Mouse (Mus musculus) MN1 (cell line): Measurements from ENCODE around the gene Amph.

Experiments
- DNase-seq: peaks from one replicate; pipeline ENCODE4 v3.0.0-alpha.2; 2016; ENCODE audit warnings: low spot score

Amph gene

GRCm38 (mm10) chr13:19143766-19144165, 195.8 kb downstream of the Amph start:
- no peak for DNase-seq

GRCm38 (mm10) chr13:19147468-19147867, 199.5 kb downstream of the Amph start:
- no peak for DNase-seq

GRCm38 (mm10) chr13:19149574-19149973, 201.6 kb downstream of the Amph start:
- no peak for DNase-seq

- no peak for DNase-seq
Observed at GRCm38 (mm10) chr13:19150438-19151301, 202.7 kb downstream of the Amph start.

GRCm38 (mm10) chr13:19152126-19152525, 204.1 kb downstream of the Amph start:
- DNase-seq = no peak

GRCm38 (mm10) chr13:19158484-19158883, 210.5 kb downstream of the Amph start:
- no peak for DNase-seq

GRCm38 (mm10) chr13:19160616-19161015, 212.6 kb downstream of the Amph start:
- no peak for DNase-seq

GRCm38 (mm10) chr13:19161111-19161510, 213.1 kb downstream of the Amph start:
- DNase-seq = no peak

- DNase-seq = no peak
Observed at GRCm38 (mm10) chr13:19162120-19162519, 214.1 kb downstream of the Amph start.

GRCm38 (mm10) chr13:19177662-19178259, 229.8 kb downstream of the Amph start:
- DNase-seq = no peak

- DNase-seq = no peak
Observed at GRCm38 (mm10) chr13:19178351-19178750, 230.3 kb downstream of the Amph start.

GRCm38 (mm10) chr13:19182259-19182658, 234.3 kb downstream of the Amph start:
- DNase-seq = no peak

- DNase-seq = no peak
Observed at GRCm38 (mm10) chr13:19190052-19190451, 242.0 kb downstream of the Amph start.

- DNase-seq = no peak
Observed at GRCm38 (mm10) chr13:19194803-19195202, 246.8 kb downstream of the Amph start.

GRCm38 (mm10) chr13:19195456-19195855, 247.5 kb downstream of the Amph start:
- DNase-seq = no peak
